Mouse (Mus musculus) frontal cortex, postnatal 25 days (tissue): ENCODE measurements at regions not wholly inside any gene's neighbourhood (a gene's known extent, or its start where the extent isn't known, plus 50 kb on each side); places are given as distances from the start of the nearest gene placed in this dataset.

Experiments
- DNase-seq, 2 experiments: peaks; one replicate each; pipeline ENCODE4 v3.0.0; 2022; ENCODE audit warnings: low spot score in 2 of 2

DNA sequence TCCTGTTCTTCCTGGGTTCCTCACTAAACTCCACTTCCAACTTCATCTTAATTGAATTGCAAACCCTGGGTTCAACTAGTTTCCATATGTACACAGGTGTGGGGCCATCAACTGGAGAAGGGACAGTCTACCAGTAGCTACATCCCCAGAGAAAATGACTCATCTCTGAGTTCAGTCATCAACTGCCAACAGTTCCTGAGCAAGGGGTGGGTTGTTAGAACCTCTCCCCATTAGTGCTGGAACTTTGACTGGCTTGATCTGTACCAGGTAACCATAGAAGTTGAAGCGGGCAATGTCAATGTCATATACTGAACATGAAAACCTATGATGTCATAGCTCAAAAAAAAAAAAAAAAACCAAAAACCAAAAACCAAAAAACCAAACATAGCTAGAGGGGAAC lies 69.8 kb downstream of the Gm21750 start:
- no peak for DNase-seq

- DNase-seq = peak in 1 of 2 experiments; percentile 13
Observed at GRCm38 (mm10) chr14:73732161-73732560, 71.1 kb downstream of the Gm21750 start.

DNA sequence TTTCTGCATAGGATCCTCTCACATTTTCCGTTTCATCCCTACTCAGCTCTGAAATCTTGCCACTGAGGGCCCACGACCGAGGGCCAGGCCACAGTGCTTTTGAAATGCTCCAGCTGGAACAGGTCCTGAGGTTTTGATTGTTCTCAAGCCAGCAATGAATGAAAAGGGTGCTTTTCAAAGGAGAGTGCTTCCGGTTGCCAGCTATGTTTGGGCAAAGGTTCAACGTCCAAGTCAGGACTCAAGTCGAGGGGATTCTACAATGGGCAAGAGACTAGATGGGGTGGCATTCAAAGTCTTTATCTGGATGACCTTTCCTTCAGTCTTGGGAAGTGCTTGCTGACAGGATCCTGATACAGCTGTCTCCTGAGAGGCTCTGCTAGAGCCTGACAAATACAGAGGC lies 89.8 kb downstream of the Gm21750 start:
- no peak for DNase-seq

GRCm38 (mm10) chr14:73759986-73760385 lies 99.0 kb downstream of the Gm21750 start:
- no peak for DNase-seq

- DNase-seq = no peak
Observed at GRCm38 (mm10) chr14:73772964-73773363, 111.9 kb downstream of the Gm21750 start.

DNA sequence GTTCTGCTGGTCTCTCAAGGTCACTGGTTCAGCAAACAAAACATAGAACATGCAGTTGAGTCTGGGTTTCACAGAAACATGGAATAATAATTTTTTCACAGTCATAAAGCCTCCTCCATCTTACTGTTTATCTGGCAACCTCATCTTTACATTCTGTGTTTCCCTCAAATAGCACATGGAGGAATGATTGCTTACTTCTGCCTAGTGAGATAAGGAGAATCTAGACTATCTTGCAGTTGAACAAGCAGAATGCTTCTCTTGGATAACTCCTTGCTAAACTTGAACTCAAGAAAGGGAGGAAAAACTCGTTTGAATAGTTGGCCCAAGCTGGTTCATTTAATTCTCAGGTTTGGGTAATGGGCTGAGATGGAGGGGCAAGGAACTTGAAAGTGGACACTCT lies 112.8 kb downstream of the Gm21750 start:
- no peak for DNase-seq

DNA sequence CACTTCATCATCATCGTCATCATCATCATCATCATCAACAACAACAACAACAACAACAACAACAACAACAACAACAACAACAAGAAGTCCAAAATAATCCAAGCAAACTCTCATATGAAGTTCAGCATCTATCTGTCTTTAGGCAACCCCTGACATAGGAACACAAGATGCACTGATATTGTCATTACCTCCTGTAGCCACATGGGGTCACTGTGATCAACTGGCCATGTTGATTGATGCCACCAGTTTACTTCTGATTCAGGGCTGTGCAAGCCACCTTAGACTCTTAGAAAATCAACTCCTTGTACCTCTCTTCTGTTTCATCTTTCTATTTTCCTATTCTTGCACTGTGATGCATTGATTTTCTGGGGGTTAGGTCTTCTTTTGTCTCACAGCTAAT lies 115.0 kb downstream of the Gm21750 start:
- DNase-seq = peak in 1 of 2 experiments; percentile 47

DNA sequence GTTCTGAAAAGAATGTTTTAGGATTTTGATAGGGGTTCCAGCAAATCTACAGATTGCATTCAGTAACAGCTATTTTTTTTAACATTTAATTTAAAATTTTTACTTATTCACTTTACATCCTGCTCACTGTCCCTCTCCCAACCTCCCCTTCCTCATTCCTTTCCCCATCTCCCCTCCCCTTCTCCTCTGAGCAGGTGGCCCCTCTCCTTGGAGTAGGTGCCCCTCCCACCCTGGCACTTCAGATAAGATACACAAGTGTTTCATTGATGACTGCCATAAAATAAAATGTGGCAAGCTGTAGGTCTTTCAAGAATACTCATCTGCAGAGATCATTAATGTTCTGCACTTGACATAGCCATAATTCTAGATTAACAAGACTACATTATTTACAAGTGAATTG lies 146.1 kb downstream of the Gm21750 start:
- no peak for DNase-seq

DNA sequence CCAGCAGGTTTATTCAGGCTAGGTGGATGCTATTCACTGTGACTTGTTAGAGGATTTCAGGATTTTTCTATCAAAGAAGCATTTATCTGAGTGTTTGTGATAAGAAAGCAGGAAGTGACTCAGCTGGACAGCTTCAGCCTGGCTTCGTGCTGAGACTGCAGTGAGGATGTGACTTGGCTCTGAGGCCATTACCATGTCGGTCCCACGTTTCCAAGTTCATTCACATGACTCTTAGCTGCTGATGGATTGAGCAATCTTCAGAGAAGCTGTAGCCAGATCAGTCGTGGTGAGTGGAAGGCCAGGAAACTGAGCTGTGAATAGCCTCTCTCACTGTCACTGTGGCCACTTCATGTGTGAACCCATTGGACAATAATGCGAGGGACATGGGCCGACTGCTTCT lies 177.9 kb downstream of the Gm21750 start:
- DNase-seq = no peak

GRCm38 (mm10) chr14:73861782-73862181 lies 200.8 kb downstream of the Gm21750 start:
- no peak for DNase-seq

DNA sequence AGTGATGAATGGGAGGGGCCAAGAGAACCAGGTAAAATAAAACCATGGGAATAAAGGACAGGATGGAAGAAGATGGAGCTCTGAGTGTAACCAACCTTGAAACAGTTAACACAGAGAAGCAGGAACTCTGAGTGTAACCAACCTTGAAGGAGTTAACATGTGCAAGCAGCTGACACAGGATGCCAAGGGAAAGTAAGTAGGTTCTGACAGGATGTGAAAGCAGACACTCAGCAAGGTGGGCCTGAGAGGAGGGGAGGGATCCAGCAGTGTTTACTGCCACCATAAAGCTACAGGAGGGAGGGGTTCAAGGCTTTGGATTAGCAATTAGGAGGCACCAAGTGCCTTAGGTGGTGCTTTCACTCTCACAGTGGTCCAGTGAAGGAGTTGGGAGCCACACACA lies 213.3 kb downstream of the Gm21750 start:
- no peak for DNase-seq

GRCm38 (mm10) chr14:73875916-73876315 lies 214.9 kb downstream of the Gm21750 start:
- DNase-seq = no peak

GRCm38 (mm10) chr14:73878267-73878666 lies 217.2 kb downstream of the Gm21750 start:
- DNase-seq = no peak

DNA sequence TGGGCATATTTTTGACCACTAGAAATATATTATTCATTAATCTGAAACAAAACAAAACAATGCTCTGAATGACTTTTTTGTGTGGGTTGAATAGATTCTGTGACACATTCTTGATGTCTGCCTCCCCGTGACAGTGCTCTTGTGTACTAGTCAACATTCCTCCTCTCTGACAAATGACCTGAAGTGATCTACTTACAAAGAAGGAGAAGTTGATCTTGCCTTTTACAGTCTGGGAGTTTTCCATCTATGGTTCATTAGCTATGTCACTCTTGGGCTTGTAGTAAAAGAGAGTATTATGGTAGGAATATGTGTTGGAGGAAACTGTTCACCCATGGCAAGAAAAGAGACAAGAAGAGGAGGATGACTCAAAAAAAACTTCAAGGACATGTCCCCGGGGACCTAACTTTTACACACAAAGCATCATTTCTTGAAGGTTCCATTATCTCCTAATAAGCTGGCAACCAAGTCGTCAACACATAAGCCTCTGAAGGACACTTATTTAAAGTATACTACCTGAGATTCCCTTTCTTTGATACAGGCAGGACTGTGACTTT lies 217.9 kb downstream of the Gm21750 start:
- no peak for DNase-seq

DNA sequence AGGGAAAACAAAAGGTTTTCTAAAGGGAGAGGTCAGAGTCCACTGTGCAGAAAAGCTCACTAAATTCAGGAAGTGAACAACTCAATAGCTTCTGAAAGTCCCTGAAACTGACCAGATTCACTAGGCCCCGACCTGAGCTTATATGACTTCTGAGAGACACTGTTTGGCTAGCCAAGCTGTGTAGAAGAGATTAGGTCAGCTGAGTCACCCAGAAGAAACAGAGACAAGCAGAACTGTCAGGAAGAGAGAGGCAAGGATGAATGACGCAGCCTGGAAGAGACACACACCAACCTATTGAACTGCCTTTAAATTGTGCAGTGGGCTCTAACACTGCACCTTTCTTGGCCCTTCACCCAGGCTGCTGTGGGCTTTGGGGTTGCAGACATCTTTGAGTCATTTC lies 230.4 kb downstream of the Gm21750 start:
- DNase-seq = no peak

DNA sequence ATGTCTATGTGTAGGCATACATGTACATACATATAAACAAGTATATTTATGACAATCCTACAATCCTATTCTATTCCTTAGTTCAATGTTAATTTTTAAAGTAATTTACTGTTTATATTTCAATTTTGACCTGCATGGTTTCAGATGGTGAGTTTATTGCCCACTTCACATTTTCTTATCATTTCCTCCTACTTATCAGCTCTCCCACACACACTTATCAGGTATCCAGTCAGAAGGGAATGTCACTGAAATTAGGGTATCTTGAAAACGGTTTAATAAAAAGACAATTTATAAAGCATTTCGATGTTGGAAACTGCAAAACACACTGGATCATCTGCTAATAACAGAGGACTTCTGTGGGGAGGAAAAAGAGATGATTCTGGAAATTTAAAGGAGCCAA lies 233.8 kb downstream of the Gm21750 start:
- no peak for DNase-seq

- DNase-seq = no peak
Observed at GRCm38 (mm10) chr14:73895266-73895665, 234.2 kb downstream of the Gm21750 start.

- no peak for DNase-seq
Observed at GRCm38 (mm10) chr14:73899078-73899477, 238.1 kb downstream of the Gm21750 start.

GRCm38 (mm10) chr14:73902085-73902713 lies 241.2 kb downstream of the Gm21750 start:
- no peak for DNase-seq

- DNase-seq = no peak
Observed at GRCm38 (mm10) chr14:73913756-73914448, 252.9 kb downstream of the Gm21750 start.

DNA sequence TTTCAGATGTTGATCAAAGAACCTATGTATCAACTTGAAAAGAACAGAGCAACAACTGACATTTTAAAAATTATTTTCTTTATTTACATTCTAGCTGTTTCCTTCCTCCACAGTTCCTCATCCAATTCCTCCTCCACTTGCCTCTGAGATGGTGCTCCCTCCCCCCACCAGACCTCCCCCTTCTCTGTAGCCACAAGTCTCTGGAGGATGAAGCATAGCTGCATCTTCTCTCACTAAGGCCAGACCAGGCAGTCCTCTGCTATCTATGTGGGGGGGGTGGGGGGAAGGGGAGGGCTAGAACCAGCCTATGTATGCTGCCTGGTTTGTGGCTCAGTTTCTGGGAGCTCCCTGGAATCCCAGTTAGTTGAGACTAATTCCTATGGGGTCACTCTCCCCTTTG lies 255.0 kb downstream of the Gm21750 start:
- no peak for DNase-seq

- no peak for DNase-seq
Observed at GRCm38 (mm10) chr14:73931095-73931494, 270.1 kb downstream of the Gm21750 start.

GRCm38 (mm10) chr14:73947316-73947715 lies 286.3 kb downstream of the Gm21750 start:
- DNase-seq = no peak
